ENCODE assay signal across 15 mouse cellular contexts in genomic region chr2:52717076-52717475, GRCm38 (mm10).
"Had no signal": no experiment of that assay in that cellular context is flagged by ENCODE, and none has a peak within 500 bp of the region (broad histone marks: within the 10 kb centered on the region; RNA-seq: fewer than 3 reads in every experiment).

No protein-coding gene starts in this region.

- H3K9me3 ChIP-seq: neural tube, embryonic 15.5 days; stomach, embryonic 15.5 days had no signal

- H3K4me1 ChIP-seq: neural tube, embryonic 15.5 days; stomach, embryonic 15.5 days had no signal

- H3K4me2 ChIP-seq: neural tube, embryonic 15.5 days; stomach, embryonic 15.5 days had no signal

- H3K4me3 ChIP-seq: neural tube, embryonic 15.5 days; stomach, embryonic 15.5 days had no signal

- H3K27ac ChIP-seq: neural tube, embryonic 15.5 days; stomach, embryonic 15.5 days; stomach, postnatal 0 days had no signal

- H3K27me3 ChIP-seq: neural tube, embryonic 15.5 days; stomach, embryonic 15.5 days had no signal

- DNase-seq: retina, postnatal 1 day; right cerebral cortex, adult 18-20 months; right cerebral cortex, postnatal 14 days; right cerebral cortex, postnatal 25 days; right cerebral cortex, postnatal 4 days; spleen, adult 18-20 months; thymus, adult 18-20 months; thymus, adult 2 months; thymus, postnatal 14 days; thymus, postnatal 25 days; thymus, postnatal 36 days; thymus, postnatal 4 days had no signal

- H3K9ac ChIP-seq: neural tube, embryonic 15.5 days; stomach, embryonic 15.5 days had no signal
